Mouse (Mus musculus): ENCODE data around the gene Rpl21. TPM values are rescaled to one million over a fixed set of nuclear protein-coding genes. Genes with fewer than 3 reads are reported as not detected.

The Rpl21 gene
- polyA plus RNA-seq, 1 experiment from 2014 or later = 608 TPM

DNA sequence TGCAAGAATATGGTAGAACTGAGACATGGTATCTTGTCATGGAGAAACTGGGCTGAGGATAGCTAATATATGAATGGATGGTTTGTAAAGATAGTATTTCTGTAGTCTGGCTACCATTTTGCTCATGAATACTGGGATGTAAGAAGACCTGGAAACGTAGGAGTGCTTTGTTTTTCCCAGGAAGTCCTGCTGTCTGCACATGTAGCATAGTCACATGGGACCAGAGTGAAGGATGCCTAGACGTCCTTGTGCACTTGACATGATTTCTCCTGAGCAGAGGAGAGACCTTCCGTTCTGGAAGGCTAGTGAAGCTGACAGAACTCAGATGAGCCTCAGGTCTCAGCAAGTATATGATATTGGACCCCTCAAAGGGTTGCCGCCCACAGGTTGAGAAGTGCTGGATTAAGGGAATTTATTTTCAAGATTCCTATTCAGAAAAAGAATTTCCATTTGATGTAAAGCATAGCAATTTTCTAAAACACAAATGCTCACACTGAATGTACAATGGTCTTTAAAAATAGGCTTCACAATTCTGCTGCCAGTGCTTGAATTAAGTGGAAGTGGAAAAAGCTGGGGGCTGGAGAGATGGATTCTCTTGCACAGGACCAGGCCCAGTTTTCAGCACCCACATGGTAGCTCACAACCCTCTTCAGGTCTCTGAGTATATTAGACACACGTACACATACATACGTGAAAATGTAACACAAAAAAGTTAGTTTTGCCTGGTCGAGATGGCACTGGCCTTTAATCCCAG lies 5.5 kb downstream of the Rpl21 start:
- ATAC-seq (replicated peaks; ENCODE audit: insufficient number of reproducible peaks, low FRiP score, low TSS enrichment, low read depth) = no peak
- H3K27ac ChIP-seq (replicated peaks; ENCODE audit: low read depth, low read length) = no peak overlapping the region
- H3K4me3 ChIP-seq (ENCODE audit: low read depth, low read length) = no peak overlapping the region
- peaks cover 15% of the 10 kb centered on the region for H3K36me3 ChIP-seq (replicated peaks; ENCODE audit: control insufficient read depth, insufficient read depth, low read depth, low read length)
- no peaks in the 10 kb centered on the region for H3K9me3 ChIP-seq (replicated peaks; ENCODE audit: control insufficient read depth, low read length)
- H3K9ac ChIP-seq (replicated peaks; ENCODE audit: low read length) = no peak overlapping the region
- 64% methylated on average over 7 of the region's 7 CpGs for WGBS
- no peak overlapping the region for H3K4me2 ChIP-seq (ENCODE audit: low read depth, low read length)
- no peak for DNase-seq (ENCODE audit: low spot score)
- H3K4me1 ChIP-seq (ENCODE audit: control insufficient read depth, insufficient read depth, low read length) = no peaks in the 10 kb centered on the region
- H3K27me3 ChIP-seq (ENCODE audit: control insufficient read depth, insufficient read depth, low read length) = no peaks in the 10 kb centered on the region

DNA sequence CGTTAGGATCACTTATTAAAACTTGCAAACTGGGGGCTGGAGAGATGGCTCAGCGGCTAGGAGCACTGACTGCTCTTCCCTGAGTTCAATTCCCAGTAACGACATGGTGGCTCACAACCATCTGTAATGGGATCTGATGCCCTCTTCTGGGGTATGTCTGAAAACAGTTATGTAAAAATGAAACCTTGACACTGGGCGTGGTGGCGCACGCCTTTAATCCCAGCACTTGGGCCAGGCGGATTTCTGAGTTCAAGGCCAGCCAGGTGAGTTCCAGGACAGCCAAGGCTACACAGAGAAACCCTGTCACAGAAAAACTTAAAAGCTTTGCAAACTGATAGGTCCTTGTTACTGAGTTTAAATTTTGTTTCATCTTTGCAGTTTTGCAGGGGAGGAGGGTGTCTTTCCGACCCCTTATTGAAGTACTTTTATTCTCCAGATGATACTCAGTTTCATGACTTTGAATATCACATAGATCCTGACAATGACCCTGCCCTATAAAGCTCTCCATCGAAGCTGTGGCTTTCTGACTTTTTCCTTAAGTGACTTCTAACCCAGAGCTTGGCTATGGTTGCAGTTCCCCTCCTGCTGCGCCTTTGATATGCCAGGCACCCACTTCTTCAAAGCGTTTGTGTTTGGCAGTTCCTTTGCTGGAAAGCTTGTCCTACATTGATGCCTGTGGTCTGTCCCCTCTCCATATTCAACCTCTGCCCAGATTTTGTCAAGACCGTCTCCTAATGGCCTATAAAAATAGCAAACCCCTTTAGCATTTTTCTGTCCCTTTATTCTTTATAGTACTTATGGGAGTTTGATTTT lies 6.4 kb downstream of the Rpl21 start:
- H3K4me3 ChIP-seq (ENCODE audit: low read depth, low read length) = no peak overlapping the region
- H3K27me3 ChIP-seq (ENCODE audit: control insufficient read depth, insufficient read depth, low read length) = no peaks in the 10 kb centered on the region
- no peak for DNase-seq (ENCODE audit: low spot score)
- 53% methylated on average over 12 of the region's 12 CpGs for WGBS
- no peaks in the 10 kb centered on the region for H3K9me3 ChIP-seq (replicated peaks; ENCODE audit: control insufficient read depth, low read length)
- H3K4me1 ChIP-seq (ENCODE audit: control insufficient read depth, insufficient read depth, low read length) = no peaks in the 10 kb centered on the region
- no peak overlapping the region for H3K27ac ChIP-seq (replicated peaks; ENCODE audit: low read depth, low read length)
- H3K4me2 ChIP-seq (ENCODE audit: low read depth, low read length) = no peak overlapping the region
- ATAC-seq (replicated peaks; ENCODE audit: insufficient number of reproducible peaks, low FRiP score, low TSS enrichment, low read depth) = no peak
- no peak overlapping the region for H3K9ac ChIP-seq (replicated peaks; ENCODE audit: low read length)
- H3K36me3 ChIP-seq (replicated peaks; ENCODE audit: control insufficient read depth, insufficient read depth, low read depth, low read length) = peaks cover 15% of the 10 kb centered on the region

GRCm38 (mm10) chr5:146839760-146840159 lies 7.1 kb downstream of the Rpl21 start:
- Histone ChIP-seq H3K4me1 (ENCODE audit: control insufficient read depth, insufficient read depth, low read length) (no peaks in the 10 kb centered on the region), H3K27ac (replicated peaks; ENCODE audit: low read depth, low read length) (no peak overlapping the region), H3K36me3 (replicated peaks; ENCODE audit: control insufficient read depth, insufficient read depth, low read depth, low read length) (peaks cover 15% of the 10 kb centered on the region), H3K27me3 (ENCODE audit: control insufficient read depth, insufficient read depth, low read length) (no peaks in the 10 kb centered on the region), H3K9ac (replicated peaks; ENCODE audit: low read length) (no peak overlapping the region), H3K4me3 (ENCODE audit: low read depth, low read length) (no peak overlapping the region), H3K9me3 (replicated peaks; ENCODE audit: control insufficient read depth, low read length) (no peaks in the 10 kb centered on the region), H3K4me2 (ENCODE audit: low read depth, low read length) (no peak overlapping the region)
- no peak for ATAC-seq (replicated peaks; ENCODE audit: insufficient number of reproducible peaks, low FRiP score, low TSS enrichment, low read depth)
- whole genome bisulfite sequencing = 63% methylated on average over 5 of the region's 5 CpGs
- DNase-seq (ENCODE audit: low spot score) = no peak

DNA sequence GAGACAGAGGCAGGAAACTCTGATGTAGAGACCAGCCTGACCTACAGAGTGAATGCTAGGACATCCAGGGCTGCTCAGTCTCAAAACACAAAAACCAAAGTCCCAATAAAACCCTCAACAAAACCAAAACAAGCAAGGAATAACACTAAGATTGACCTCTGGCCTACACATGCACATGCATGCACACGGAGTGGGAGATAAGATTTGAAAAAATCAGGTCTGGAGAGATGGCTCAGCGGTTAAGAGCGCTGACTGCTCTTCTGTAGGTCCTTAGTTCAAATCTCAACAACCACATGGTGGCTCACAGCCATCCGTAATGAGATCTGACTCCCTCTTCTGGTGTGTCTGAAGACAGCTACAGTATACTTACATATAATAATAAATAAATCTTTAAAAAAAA lies 7.7 kb downstream of the Rpl21 start:
- peaks cover 15% of the 10 kb centered on the region for H3K36me3 ChIP-seq (replicated peaks; ENCODE audit: control insufficient read depth, insufficient read depth, low read depth, low read length)
- no peaks in the 10 kb centered on the region for H3K4me1 ChIP-seq (ENCODE audit: control insufficient read depth, insufficient read depth, low read length)
- DNase-seq (ENCODE audit: low spot score) (no peak), ATAC-seq (replicated peaks; ENCODE audit: insufficient number of reproducible peaks, low FRiP score, low TSS enrichment, low read depth) (no peak)
- 83% methylated on average over 4 of the region's 4 CpGs for WGBS
- H3K9me3 ChIP-seq (replicated peaks; ENCODE audit: control insufficient read depth, low read length) = no peaks in the 10 kb centered on the region
- no peak overlapping the region for H3K4me3 ChIP-seq (ENCODE audit: low read depth, low read length)
- H3K9ac ChIP-seq (replicated peaks; ENCODE audit: low read length) = no peak overlapping the region
- H3K27me3 ChIP-seq (ENCODE audit: control insufficient read depth, insufficient read depth, low read length) = no peaks in the 10 kb centered on the region
- H3K4me2 ChIP-seq (ENCODE audit: low read depth, low read length) = no peak overlapping the region
- H3K27ac ChIP-seq (replicated peaks; ENCODE audit: low read depth, low read length) = no peak overlapping the region

GRCm38 (mm10) chr5:146841301-146841700 lies 8.6 kb downstream of the Rpl21 start:
- Histone ChIP-seq H3K27ac (replicated peaks; ENCODE audit: low read depth, low read length) (no peak overlapping the region), H3K36me3 (replicated peaks; ENCODE audit: control insufficient read depth, insufficient read depth, low read depth, low read length) (peaks cover 11% of the 10 kb centered on the region), H3K4me2 (ENCODE audit: low read depth, low read length) (no peak overlapping the region), H3K27me3 (ENCODE audit: control insufficient read depth, insufficient read depth, low read length) (no peaks in the 10 kb centered on the region), H3K9ac (replicated peaks; ENCODE audit: low read length) (no peak overlapping the region), H3K9me3 (replicated peaks; ENCODE audit: control insufficient read depth, low read length) (no peaks in the 10 kb centered on the region), H3K4me1 (ENCODE audit: control insufficient read depth, insufficient read depth, low read length) (no peaks in the 10 kb centered on the region), H3K4me3 (ENCODE audit: low read depth, low read length) (no peak overlapping the region)
- no peak for ATAC-seq (replicated peaks; ENCODE audit: insufficient number of reproducible peaks, low FRiP score, low TSS enrichment, low read depth)
- no peak for DNase-seq (ENCODE audit: low spot score)
- WGBS = 83% methylated on average over 5 of the region's 5 CpGs

- WGBS = 88% methylated on average over 4 of the region's 4 CpGs
- H3K9me3 ChIP-seq (replicated peaks; ENCODE audit: control insufficient read depth, low read length) = no peaks in the 10 kb centered on the region
- no peaks in the 10 kb centered on the region for H3K4me1 ChIP-seq (ENCODE audit: control insufficient read depth, insufficient read depth, low read length)
- no peak for ATAC-seq (replicated peaks; ENCODE audit: insufficient number of reproducible peaks, low FRiP score, low TSS enrichment, low read depth)
- no peak overlapping the region for H3K9ac ChIP-seq (replicated peaks; ENCODE audit: low read length)
- peaks cover 5% of the 10 kb centered on the region for H3K36me3 ChIP-seq (replicated peaks; ENCODE audit: control insufficient read depth, insufficient read depth, low read depth, low read length)
- DNase-seq (ENCODE audit: low spot score) = no peak
- H3K4me3 ChIP-seq (ENCODE audit: low read depth, low read length) = no peak overlapping the region
- no peak overlapping the region for H3K27ac ChIP-seq (replicated peaks; ENCODE audit: low read depth, low read length)
- no peak overlapping the region for H3K4me2 ChIP-seq (ENCODE audit: low read depth, low read length)
- H3K27me3 ChIP-seq (ENCODE audit: control insufficient read depth, insufficient read depth, low read length) = no peaks in the 10 kb centered on the region
Measured at GRCm38 (mm10) chr5:146841996-146842395, 9.3 kb downstream of the Rpl21 start.

DNA sequence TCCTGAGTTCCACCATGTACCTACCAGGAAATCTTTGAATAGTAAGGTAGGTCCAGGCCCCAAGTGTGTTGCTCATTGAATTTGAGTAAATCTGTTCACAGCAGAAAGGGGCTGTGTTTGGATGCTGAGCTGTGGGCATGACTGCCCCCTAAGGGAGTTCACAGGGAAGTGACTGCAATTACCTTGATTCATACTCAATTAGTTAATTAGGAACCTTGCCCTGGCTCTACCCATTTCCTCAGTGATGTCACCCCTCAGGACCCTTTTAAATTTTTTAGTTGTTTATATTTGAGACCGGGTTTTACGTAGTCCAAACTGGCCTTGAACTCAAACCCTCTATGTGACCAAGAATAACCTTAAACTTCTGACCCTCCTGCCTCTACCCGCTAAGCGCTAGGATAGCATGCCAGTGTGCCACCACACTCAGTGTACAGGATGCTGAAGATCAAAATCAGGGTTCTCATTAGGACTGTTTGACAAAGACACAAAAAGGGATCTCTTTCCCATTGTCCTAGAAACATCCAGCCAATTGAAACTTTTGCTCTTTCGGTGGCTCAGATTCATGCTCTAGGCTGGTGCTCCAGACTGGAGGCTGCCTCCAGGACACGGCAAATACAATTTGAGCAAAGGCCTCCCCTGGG lies 11.7 kb downstream of the Rpl21 start:
- peak; percentile 33 for DNase-seq (ENCODE audit: low spot score)
- 3% methylated on average over 6 of the region's 6 CpGs for WGBS

More for the DNA sequence above, 11.7 kb downstream of the Rpl21 start:
- no peaks in the 10 kb centered on the region for H3K9me3 ChIP-seq (replicated peaks; ENCODE audit: control insufficient read depth, low read length)
- H3K27ac ChIP-seq (replicated peaks; ENCODE audit: low read depth, low read length) = peak overlapping the region; percentile 53; the same call in 1 of the 2 replicates
- H3K4me1 ChIP-seq (ENCODE audit: control insufficient read depth, insufficient read depth, low read length) = no peaks in the 10 kb centered on the region
- peak overlapping the region; percentile 82 for H3K4me2 ChIP-seq (ENCODE audit: low read depth, low read length)
- ATAC-seq (replicated peaks; ENCODE audit: insufficient number of reproducible peaks, low FRiP score, low TSS enrichment, low read depth) = peak; percentile 27
- H3K9ac ChIP-seq (replicated peaks; ENCODE audit: low read length) = peak overlapping the region; percentile 86
- H3K4me3 ChIP-seq (ENCODE audit: low read depth, low read length) = peak overlapping the region; percentile 61
- H3K36me3 ChIP-seq (replicated peaks; ENCODE audit: control insufficient read depth, insufficient read depth, low read depth, low read length) = no peaks in the 10 kb centered on the region
- no peaks in the 10 kb centered on the region for H3K27me3 ChIP-seq (ENCODE audit: control insufficient read depth, insufficient read depth, low read length)

Data from embryonic facial prominence, embryonic 11.5 days (tissue).